Mouse (Mus musculus) forebrain, embryonic 11.5 days (tissue): Measurements from ENCODE around the gene Myt1. TPM values are rescaled to one million over a fixed set of nuclear protein-coding genes. Genes with fewer than 3 reads are reported as not detected.

ENCODE experiments used
- ATAC-seq: fragments of 200-750 bp; cut with Nextera tagmentation; replicated peaks from 2 replicates; pipeline ENCODE4 v1.8.0; 2017; ENCODE audit warnings: moderate TSS enrichment; ENCODE audit not compliant: low FRiP score
- DNase-seq: peaks from one replicate; pipeline ENCODE4 v3.0.0-alpha.2; 2017; ENCODE audit warnings: low spot score
- H3K27ac ChIP-seq: fragments of 300-500 bp; sonication (generic); 2 replicates; pipeline ENCODE4 v1.5.1; 2014; ENCODE audit warnings: low read depth, low read length
- H3K27me3 ChIP-seq: fragments of 300-500 bp; sonication (generic); 2 replicates; pipeline ENCODE4 v1.6.1; 2014; ENCODE audit warnings: mild to moderate bottlenecking, low read length, mixed read lengths; ENCODE audit not compliant: control insufficient read depth, insufficient read depth
- H3K36me3 ChIP-seq: fragments of 300-500 bp; sonication (generic); 2 replicates; pipeline ENCODE4 v1.6.1; 2014; ENCODE audit warnings: mild to moderate bottlenecking, low read length, moderate library complexity, mixed read lengths; ENCODE audit not compliant: control insufficient read depth, insufficient read depth
- H3K4me1 ChIP-seq: fragments of 300-500 bp; sonication (generic); replicated peaks from 2 replicates; pipeline ENCODE4 v1.6.1; 2014; ENCODE audit warnings: low read length, mixed read lengths; ENCODE audit not compliant: control insufficient read depth, insufficient read depth
- H3K4me2 ChIP-seq: fragments of 300-500 bp; sonication (generic); 2 replicates; pipeline ENCODE4 v1.6.1; 2014; ENCODE audit warnings: low read depth, mild to moderate bottlenecking, low read length, moderate library complexity, mixed read lengths; ENCODE audit not compliant: severe bottlenecking
- H3K4me3 ChIP-seq: fragments of 300-500 bp; sonication (generic); 2 replicates; pipeline ENCODE4 v1.5.1; 2014; ENCODE audit warnings: low read depth, low read length
- H3K9ac ChIP-seq: fragments of 300-500 bp; sonication (generic); 2 replicates; pipeline ENCODE4 v1.6.1; 2014; ENCODE audit warnings: low read length
- H3K9me3 ChIP-seq: fragments of 300-500 bp; sonication (generic); 2 replicates; pipeline ENCODE4 v1.6.1; 2016; ENCODE audit warnings: low read length, mixed read lengths; ENCODE audit not compliant: control insufficient read depth
- WGBS: fragments of 180-500 bp; shearing (Covaris S2); extraction: QIAGEN DNeasy Blood & Tissue Kit; methylation state at CpG from one replicate; pipeline ENCODE4 v1.1.7; 2014; 5-methylcytosine and 5-hydroxymethylcytosine counted together
- polyA plus RNA-seq: library from polyadenylated mRNA; unstranded; fragments of >200 nt; fragmentation: Nextera tagmentation; extraction: Ambion mirVana; gene quantifications from 2 replicates; pipeline ENCODE4 v1.2.1, GENCODE M21; 2014

Gene Myt1
- polyA plus RNA-seq, 1 experiment from 2014 or later = 26.6 TPM

DNA sequence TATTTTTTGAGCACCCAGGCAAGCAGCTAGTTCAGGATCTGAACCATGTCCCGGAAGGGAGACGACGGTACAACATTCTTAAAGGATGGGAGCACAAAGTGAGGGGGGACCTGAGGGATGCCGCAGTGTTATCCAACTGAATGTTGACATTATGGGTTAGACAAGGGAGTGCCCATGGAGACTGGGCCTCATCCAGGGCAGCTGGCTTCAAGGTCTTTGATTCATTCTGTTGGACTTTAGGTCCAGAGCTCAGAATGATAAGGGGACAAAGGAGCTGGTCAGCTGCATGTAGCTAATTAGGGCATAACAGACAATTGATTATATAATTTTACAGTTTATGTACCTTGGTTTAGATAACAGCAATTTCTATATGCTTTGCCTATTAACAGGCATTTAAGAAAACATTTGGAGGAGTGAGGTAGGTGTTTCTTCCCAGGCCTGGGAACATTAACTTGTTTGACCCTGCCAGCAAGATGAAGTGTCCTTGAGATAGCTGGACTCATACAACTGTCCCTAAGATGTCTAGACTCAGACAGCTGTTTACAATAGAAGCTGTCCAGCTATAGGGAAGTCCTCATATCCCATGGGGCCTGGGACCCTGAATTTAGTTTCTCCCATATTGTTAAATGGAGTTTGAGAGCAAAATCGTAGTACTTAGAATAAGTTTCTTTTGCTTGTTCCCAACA, 82.7 kb downstream of the Myt1 start:
- 80% methylated on average over 5 of the region's 5 CpGs for WGBS
- Histone ChIP-seq H3K36me3 (no peaks in the 10 kb centered on the region), H3K27ac (no peak overlapping the region), H3K4me3 (no peak overlapping the region), H3K9ac (no peak overlapping the region), H3K4me1 (no peaks in the 10 kb centered on the region), H3K4me2 (no peak overlapping the region), H3K9me3 (no peaks in the 10 kb centered on the region), H3K27me3 (no peaks in the 10 kb centered on the region)
- DNase-seq (no peak), ATAC-seq (no peak)

DNA sequence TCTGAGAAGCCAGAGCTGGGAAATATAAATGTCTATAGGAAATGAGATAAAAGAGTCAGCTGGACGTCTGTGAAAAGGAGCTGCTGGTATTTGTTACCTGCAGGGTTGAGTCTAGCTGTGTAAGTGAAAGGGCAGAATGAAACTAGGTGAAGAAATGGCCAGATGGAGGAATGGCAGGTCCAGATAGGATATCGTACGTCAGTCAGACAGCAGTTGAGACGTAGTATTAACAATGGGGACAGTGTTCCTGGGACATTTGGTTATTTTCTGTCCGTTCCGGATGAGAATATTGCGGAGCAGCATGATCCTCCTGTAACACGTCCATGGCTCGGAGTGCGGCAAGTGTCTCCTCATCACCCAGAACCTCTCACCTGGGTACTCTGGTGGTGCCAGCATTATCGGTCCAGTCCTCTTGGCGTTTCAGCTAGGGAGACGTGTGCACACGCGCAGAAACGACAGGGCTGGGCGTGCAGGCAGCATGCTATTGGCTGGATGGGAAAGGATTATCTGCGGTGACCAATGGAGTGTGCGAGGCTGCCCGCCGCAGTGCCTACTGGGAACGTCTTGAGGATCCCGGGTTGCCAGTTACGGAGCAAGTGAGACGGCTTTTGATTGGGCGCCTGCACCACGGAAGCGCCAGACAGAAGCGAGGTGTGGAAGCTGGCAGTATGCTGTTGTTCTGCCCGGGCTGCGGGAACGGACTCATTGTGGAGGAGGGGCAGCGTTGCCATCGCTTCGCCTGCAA, 100.8 kb downstream of the Myt1 start, which contains the start of gene Polr3k:
Gene Polr3k (plus strand): TSS at position 547 of the 745 bp plus-strand sequence.
- no peaks in the 10 kb centered on the region; the same call in 1 of the 2 replicates for H3K36me3 ChIP-seq
- DNase-seq = peak; percentile 96
- H3K4me2 ChIP-seq = peak within 1 kb of the TSS; percentile 84
- H3K27me3 ChIP-seq = no peaks in the 10 kb centered on the region
- peak within 1 kb of the TSS; percentile 73 for H3K4me3 ChIP-seq
- H3K27ac ChIP-seq = peak within 1 kb of the TSS; percentile 32; the same call in 1 of the 2 replicates
- H3K9me3 ChIP-seq = no peaks in the 10 kb centered on the region
- under 1% methylated on average over 35 of the region's 35 CpGs for WGBS
- peak within 1 kb of the TSS; percentile 76 for H3K9ac ChIP-seq
- ATAC-seq = peak; percentile 100
- H3K4me1 ChIP-seq = peaks cover 4% of the 10 kb centered on the region; the same call in 1 of the 2 replicates

DNA sequence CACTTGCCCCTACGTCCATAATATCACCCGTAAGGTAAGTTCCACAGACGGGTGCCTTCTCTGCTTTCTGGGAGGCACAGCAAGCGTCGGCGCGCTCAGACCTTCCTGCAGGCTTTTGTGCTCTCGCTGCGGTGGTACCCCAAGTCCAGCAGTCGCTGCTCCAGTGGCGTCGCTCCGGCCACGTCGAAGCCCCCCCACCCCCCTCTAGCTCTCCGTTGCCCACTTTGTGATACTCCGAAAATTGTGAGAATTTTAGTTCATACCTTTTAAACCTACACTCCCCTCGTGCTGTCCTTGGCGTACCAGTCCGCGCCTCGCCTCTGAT, 101.4 kb downstream of the Myt1 start:
- Histone ChIP-seq H3K27ac (peak overlapping the region; percentile 32; the same call in 1 of the 2 replicates), H3K36me3 (no peaks in the 10 kb centered on the region; the same call in 1 of the 2 replicates), H3K9ac (peak overlapping the region; percentile 76), H3K4me1 (peaks cover 4% of the 10 kb centered on the region; the same call in 1 of the 2 replicates), H3K9me3 (no peaks in the 10 kb centered on the region), H3K4me2 (peak overlapping the region; percentile 84), H3K4me3 (peak overlapping the region; percentile 73), H3K27me3 (no peaks in the 10 kb centered on the region)
- peak; percentile 54; the same call in 1 of the 2 replicates for ATAC-seq
- no peak for DNase-seq
- WGBS = under 1% methylated on average over 22 of the region's 22 CpGs

DNA sequence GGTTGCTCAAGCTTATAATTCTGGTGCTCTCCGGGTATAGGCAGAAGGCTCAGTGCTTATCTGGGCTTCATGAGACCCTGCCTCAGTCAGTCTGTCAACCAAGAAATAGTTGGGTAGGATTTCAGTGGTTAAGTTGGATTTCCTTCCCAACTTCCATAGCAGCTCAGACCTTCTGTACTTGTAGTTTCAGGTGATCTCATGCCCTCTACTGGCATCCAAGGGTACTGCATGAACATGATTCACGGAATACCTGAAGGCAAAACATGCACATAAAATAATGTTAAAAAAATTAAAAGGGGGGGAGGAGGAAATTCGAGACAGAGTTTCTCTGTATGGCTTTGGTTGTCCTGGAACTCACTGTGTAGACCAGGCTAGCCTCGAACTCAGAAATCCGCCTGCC, 103.8 kb downstream of the Myt1 start:
- Histone ChIP-seq H3K36me3 (peaks cover 2% of the 10 kb centered on the region; the same call in 1 of the 2 replicates), H3K4me1 (peaks cover 4% of the 10 kb centered on the region; the same call in 1 of the 2 replicates), H3K9me3 (no peaks in the 10 kb centered on the region), H3K27ac (no peak overlapping the region), H3K4me3 (no peak overlapping the region), H3K27me3 (no peaks in the 10 kb centered on the region), H3K9ac (no peak overlapping the region), H3K4me2 (no peak overlapping the region)
- WGBS = 62% methylated on average over 5 of the region's 5 CpGs
- peak; percentile 67 for DNase-seq
- no peak for ATAC-seq

DNA sequence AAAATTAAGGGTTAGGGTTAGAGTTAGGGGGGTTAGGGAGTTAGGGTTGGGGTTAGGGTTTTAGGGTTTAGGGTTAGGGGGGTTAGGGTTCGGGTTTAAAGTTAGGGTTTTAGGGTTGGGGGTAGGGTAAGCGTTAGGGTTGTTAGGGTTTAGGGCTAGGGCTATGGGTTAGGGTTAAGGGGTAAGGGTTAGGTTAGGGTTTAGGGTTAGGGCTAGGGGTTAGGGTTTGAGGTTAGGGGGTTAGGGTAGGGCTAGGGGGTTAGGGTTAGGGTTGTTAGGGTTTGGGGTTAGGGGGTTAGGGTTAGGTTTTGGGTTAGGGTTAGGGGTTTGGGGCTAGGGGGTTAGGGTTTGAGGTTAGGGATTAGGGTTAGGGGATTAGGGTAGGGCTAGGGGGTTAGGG, 107.9 kb downstream of the Myt1 start:
- ATAC-seq = no peak

More for the DNA sequence above, 107.9 kb downstream of the Myt1 start:
- Histone ChIP-seq H3K9ac (no peak overlapping the region), H3K9me3 (no peaks in the 10 kb centered on the region), H3K4me1 (no peaks in the 10 kb centered on the region), H3K4me2 (no peak overlapping the region), H3K4me3 (no peak overlapping the region), H3K27ac (no peak overlapping the region), H3K36me3 (peaks cover 2% of the 10 kb centered on the region; the same call in 1 of the 2 replicates), H3K27me3 (no peaks in the 10 kb centered on the region)
- no peak for DNase-seq
- 95% methylated on average over 2 of the region's 2 CpGs for WGBS

Other genes starting within 250 kb of the Myt1 start
- gene Dnajc5, start 242.8 kb upstream of the Myt1 start, polyA plus RNA-seq = 103 and 104 TPM in 2 replicates
- 51.0 and 51.5 TPM in 2 replicates for gene Uckl1, start 178.4 kb upstream of the Myt1 start, polyA plus RNA-seq
- gene Prpf6, start 171.5 kb upstream of the Myt1 start, polyA plus RNA-seq = 76.5 and 82.4 TPM in 2 replicates
- 53.7 and 60.7 TPM in 2 replicates for gene Zfp512b, start 170.5 kb upstream of the Myt1 start, polyA plus RNA-seq
- gene Samd10, start 164.1 kb upstream of the Myt1 start, polyA plus RNA-seq = 52.0 and 58.5 TPM in 2 replicates
- not detected in 2 replicates for gene Gm29797, start 106.3 kb upstream of the Myt1 start, polyA plus RNA-seq
- gene Sox18, start 91.7 kb upstream of the Myt1 start, polyA plus RNA-seq = 15.8 and 18.8 TPM in 2 replicates
- 21.1 and 22.6 TPM in 2 replicates for gene Tcea2, start 83.0 kb upstream of the Myt1 start, polyA plus RNA-seq
- gene Rgs19, start 69.4 kb upstream of the Myt1 start, polyA plus RNA-seq = 64.7 and 74.8 TPM in 2 replicates
- gene Lkaaear1, start 64.9 kb upstream of the Myt1 start, polyA plus RNA-seq = not detected in 2 replicates
- 12.8 and 15.8 TPM in 2 replicates for gene Oprl1, start 48.3 kb upstream of the Myt1 start, polyA plus RNA-seq
- gene Pcmtd2, start 74.5 kb downstream of the Myt1 start, polyA plus RNA-seq = 27.1 and 33.4 TPM in 2 replicates
- gene Polr3k, start 101.0 kb downstream of the Myt1 start, polyA plus RNA-seq = 99.4 and 103 TPM in 2 replicates
- gene Gm14496, start 227.8 kb downstream of the Myt1 start, polyA plus RNA-seq = not detected in 2 replicates